8 mouse cellular contexts compared by ENCODE assay signal in the genomic region with DNA sequence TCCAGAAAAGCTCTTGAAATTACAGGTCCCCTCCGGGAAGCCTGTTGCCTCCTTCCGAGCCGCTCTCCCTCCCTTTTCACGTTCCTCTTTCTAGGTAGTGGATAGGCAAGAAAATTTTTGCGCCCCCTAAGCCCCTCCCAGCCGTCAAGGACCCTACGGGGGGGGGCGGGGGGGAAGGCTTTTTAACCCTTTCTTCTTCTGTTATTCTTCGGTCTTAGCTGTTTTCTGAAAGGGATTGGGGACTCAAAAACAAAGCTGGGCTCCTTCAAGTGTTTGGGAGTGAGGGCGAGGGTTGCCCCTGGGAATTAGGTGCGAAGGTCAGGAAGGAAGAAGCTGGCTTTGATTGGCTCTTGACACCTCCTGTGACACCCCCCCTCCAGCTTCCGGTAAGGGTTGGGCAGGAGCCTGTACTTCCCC. TPM values are rescaled to one million over a fixed set of nuclear protein-coding genes. Genes with fewer than 3 reads are reported as not detected.
DNase-seq lines count a peak whose midpoint lies in the region; ATAC-seq lines count a peak whose summit lies in the region.

No protein-coding gene starts in this region.

- H3K27me3 ChIP-seq in heart, embryonic 15.5 days: no peaks in the 10 kb centered on the region
- H3K27me3 ChIP-seq in midbrain, embryonic 14.5 days (ENCODE audit: control insufficient read depth, insufficient read depth, low read length): peaks cover 58% of the 10 kb centered on the region

- peak overlapping the region; percentile 93 for H3K9ac ChIP-seq in heart, embryonic 15.5 days
- H3K9ac ChIP-seq in midbrain, embryonic 14.5 days (replicated peaks; ENCODE audit: low read length): no peak overlapping the region

- peak overlapping the region; percentile 88 for H3K4me2 ChIP-seq in heart, embryonic 15.5 days
- peak overlapping the region; percentile 89 for H3K4me2 ChIP-seq in midbrain, embryonic 14.5 days (ENCODE audit: low read length)

- H3K36me3 ChIP-seq in heart, embryonic 15.5 days: no peaks in the 10 kb centered on the region
- no peaks in the 10 kb centered on the region for H3K36me3 ChIP-seq in midbrain, embryonic 14.5 days (ENCODE audit: control insufficient read depth, insufficient read depth, low read length)

- no peak for ATAC-seq in heart, embryonic 15.5 days (replicated peaks; ENCODE audit: insufficient number of reproducible peaks, insufficient read depth, low FRiP score, low read depth)
- ATAC-seq in midbrain, embryonic 14.5 days (ENCODE audit: low FRiP score, low TSS enrichment): no peak

- H3K9me3 ChIP-seq in heart, embryonic 15.5 days (replicated peaks): no peaks in the 10 kb centered on the region
- no peaks in the 10 kb centered on the region for H3K9me3 ChIP-seq in midbrain, embryonic 14.5 days (ENCODE audit: control insufficient read depth, low read length)

- peak; percentile 68 for DNase-seq in adrenal gland, adult 2 months
- no peak for DNase-seq in adrenal gland, postnatal 25 days
- peak; percentile 78 for DNase-seq in adrenal gland, postnatal 14 days
- peak; percentile 69 for DNase-seq in kidney, postnatal 36 days
- DNase-seq in midbrain, embryonic 14.5 days: no peak
- DNase-seq in thymus, postnatal 25 days: no peak
- DNase-seq in thymus, postnatal 4 days: no peak

- peak overlapping the region; percentile 100 for H3K27ac ChIP-seq in heart, embryonic 15.5 days
- H3K27ac ChIP-seq in midbrain, embryonic 14.5 days (replicated peaks; ENCODE audit: low read depth, low read length): no peak overlapping the region

- H3K4me1 ChIP-seq in heart, embryonic 15.5 days (replicated peaks): peaks cover 47% of the 10 kb centered on the region
- peaks cover 10% of the 10 kb centered on the region; the same call in 1 of the 2 replicates for H3K4me1 ChIP-seq in midbrain, embryonic 14.5 days (ENCODE audit: control insufficient read depth, insufficient read depth, low read length)

- 1% methylated on average over 12 of the region's 12 CpGs for WGBS in heart, embryonic 15.5 days
- under 1% methylated on average over 12 of the region's 12 CpGs for WGBS in midbrain, embryonic 14.5 days

- peak overlapping the region; percentile 91 for H3K4me3 ChIP-seq in heart, embryonic 15.5 days
- H3K4me3 ChIP-seq in midbrain, embryonic 14.5 days (replicated peaks; ENCODE audit: low read depth, low read length): peak overlapping the region; percentile 57; the same call in 1 of the 2 replicates

RNA-seq across cellular contexts. Expression of a gene that starts 1.5 kb away (rescaled TPM):
- total RNA-seq in adrenal gland, adult 2 months (2021): 100 to 1,000 TPM; 275 to 347 TPM
- polyA plus RNA-seq in adrenal gland, adult 2 months (2012; rRNA removed): 186 and 248 TPM in 2 replicates
- total RNA-seq in adrenal gland, postnatal 25 days (2021): 470 and 512 TPM in 2 replicates
- total RNA-seq in adrenal gland, postnatal 14 days (2021): 206 and 280 TPM in 2 replicates
- polyA plus RNA-seq in heart, embryonic 15.5 days (2015; fragmentation: Nextera tagmentation; extraction: Ambion mirVana): 2.5 and 3.1 TPM in 2 replicates
- 0.28 and 0.36 TPM in 2 replicates for polyA plus RNA-seq in midbrain, embryonic 14.5 days (2014; fragmentation: Nextera tagmentation; extraction: Ambion mirVana)

Comparison
In these comparisons a context has a peak if more than half of its experiments do, and no peak if none do; other contexts are left out.
1. DNase-seq: peak in adrenal gland, adult 2 months (single experiment), adrenal gland, postnatal 14 days (single experiment) and kidney, postnatal 36 days (2 of 2); none in adrenal gland, postnatal 25 days (single experiment), midbrain, embryonic 14.5 days (single experiment), thymus, postnatal 25 days (single experiment) and thymus, postnatal 4 days (single experiment).